Mouse (Mus musculus) neutrophil, adult 83 days (primary cell): Measurements from ENCODE around the gene Olfr699. TPM values are rescaled to one million over a fixed set of nuclear protein-coding genes. Genes with fewer than 3 reads are reported as not detected.

Experiments
- total RNA-seq, 2 experiments: library from RNA; stranded (reverse); gene quantifications; one replicate each; pipeline ENCODE4 v1.2.4; 2023

Gene Olfr699
- total RNA-seq: not detected

DNA sequence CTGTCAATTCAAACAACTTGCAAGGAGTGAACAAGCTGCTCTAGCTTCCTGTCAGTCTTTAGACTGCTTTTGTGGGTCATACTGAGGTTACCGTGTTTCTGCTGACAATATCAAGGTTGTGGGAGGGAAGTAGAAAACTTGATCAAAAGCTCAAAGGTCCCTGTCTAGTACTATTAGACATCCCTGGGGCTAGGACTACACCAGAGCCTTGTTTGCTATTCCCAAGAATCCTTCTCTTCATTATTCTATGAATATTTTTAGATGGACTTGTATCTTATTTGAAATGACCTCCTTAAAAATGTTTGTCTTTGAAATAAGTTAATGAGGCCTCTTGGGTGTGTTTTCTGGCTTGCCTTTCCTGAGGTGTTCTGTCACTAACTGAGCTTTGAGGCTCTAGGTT, at the start of gene Olfr699:
Gene Olfr699, minus strand, starts transcription at position 101 of the 400 bp plus-strand sequence.

DNA sequence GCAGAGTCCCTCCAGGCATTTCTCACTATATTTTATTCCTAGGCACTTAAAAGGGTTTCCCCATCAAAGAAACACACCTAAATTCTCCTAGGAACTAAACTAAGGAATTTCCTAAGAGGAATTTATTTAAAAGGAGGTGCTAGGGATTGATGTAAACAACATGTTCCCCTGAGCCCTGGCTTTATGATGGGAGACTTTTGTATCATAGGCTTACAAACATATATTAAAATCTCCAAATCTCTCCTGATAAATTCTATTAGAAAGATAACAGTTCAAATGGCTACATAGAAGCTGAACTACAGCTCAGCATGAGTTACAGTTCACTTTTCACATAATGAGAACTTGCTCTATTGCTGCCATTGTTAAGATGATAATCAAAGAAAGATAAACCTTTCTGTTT, 40.8 kb upstream of the Olfr699 start, which contains the start of gene Olfr702:
Gene Olfr702, minus strand, starts transcription at position 101 of the 400 bp plus-strand sequence.

DNA sequence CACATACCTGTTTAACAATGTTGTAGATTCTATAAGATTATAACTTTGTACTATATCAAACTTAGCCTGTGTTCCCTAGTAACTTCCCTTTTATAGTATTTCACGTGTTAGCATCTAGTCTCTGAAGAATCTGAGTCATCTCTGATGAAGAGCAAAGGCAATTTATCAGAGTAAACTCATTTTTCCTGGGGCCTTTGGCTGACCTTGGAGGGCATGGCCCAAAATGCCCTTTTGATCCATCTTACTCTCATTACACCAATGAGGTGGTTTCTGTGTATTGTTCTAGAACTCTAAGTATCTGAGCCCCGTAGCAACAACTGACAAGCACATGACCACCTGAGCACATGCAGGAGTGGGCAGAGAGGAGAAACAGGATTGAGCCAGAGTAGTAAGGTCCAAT, 20.8 kb upstream of the Olfr699 start, which contains the start of gene Olfr701:
Gene Olfr701, plus strand, starts transcription at position 301 of the 400 bp plus-strand sequence.

DNA sequence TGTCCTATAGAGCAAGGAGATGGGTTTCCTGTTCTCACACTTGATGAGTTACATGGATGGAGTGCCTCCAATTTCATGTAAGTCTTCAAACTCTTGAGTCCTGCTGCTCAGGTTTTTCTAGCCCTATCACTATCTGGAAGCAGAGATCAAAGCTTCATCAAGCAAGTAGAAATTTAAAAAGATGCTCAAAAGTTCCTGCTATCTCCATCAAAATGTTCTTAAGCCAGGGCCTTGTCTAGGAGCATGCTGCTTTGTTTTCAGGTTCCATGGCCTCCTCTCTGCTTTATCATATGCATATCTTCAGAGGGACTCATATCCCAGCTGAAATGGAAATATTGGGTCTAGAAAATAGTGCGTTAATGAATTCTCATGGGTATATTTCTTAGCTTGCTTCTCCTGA, 15.7 kb upstream of the Olfr699 start, which contains the start of gene Olfr700:
Gene Olfr700, minus strand, starts transcription at position 101 of the 400 bp plus-strand sequence.

DNA sequence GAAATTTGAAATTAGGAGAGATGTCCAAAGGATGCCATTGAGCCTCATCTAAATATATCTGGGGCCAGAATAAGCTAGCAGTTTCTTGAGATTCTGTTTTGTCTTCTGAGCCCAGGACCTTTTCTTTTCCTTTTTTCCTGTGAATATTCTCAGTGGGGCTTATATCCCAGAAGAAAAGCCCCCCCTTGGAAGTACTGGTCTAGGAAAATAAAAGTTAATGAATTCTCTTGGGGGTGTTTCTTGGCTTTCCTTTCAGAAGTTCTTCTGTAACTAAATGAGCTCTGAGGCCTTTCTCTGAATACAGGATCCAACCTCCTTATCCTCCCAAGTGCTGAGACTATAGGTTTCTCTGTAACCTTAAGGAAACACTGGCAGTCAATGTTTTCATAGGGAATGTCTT, 37.7 kb downstream of the Olfr699 start, which contains the start of gene Olfr698:
Gene Olfr698, minus strand, starts transcription at position 101 of the 400 bp plus-strand sequence.

DNA sequence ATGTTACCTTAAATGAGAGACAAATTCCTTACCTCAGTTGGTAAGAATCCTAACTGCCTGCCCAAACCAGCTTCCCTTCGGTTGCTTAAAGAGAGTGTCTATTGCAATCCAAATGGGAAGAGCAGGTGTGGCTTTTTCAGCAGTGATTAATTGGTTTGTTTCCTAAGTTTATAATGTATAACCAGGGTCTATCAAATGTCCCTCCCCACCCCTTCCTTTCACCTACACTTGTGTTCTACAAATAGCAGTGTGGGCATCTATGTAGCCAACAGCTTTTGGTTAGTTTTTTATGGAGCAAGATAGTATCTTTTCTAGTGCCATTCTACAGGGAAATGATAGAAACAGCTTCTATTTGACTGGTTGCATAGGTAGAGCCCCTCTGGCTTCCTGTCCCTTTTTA, 50.7 kb downstream of the Olfr699 start, which contains the start of gene Olfr697:
Gene Olfr697, minus strand, starts transcription at position 101 of the 400 bp plus-strand sequence.

Other genes with a start within 250 kb of the Olfr699 start
- gene Olfr693, start 112.6 kb downstream of the Olfr699 start, total RNA-seq: not detected
- not detected for gene Olfr694, start 101.4 kb downstream of the Olfr699 start, total RNA-seq
- not detected for gene Olfr695, start 76.8 kb downstream of the Olfr699 start, total RNA-seq
- gene Olfr697, start 50.8 kb downstream of the Olfr699 start, total RNA-seq: not detected
- not detected for gene Olfr698, start 37.8 kb downstream of the Olfr699 start, total RNA-seq
- not detected for gene Olfr700, start 15.6 kb upstream of the Olfr699 start, total RNA-seq
- gene Olfr701, start 20.9 kb upstream of the Olfr699 start, total RNA-seq: not detected
- gene Olfr702, start 40.7 kb upstream of the Olfr699 start, total RNA-seq: not detected
- gene Olfr703, start 50.2 kb upstream of the Olfr699 start, total RNA-seq: not detected
- not detected for gene Olfr704, start 70.0 kb upstream of the Olfr699 start, total RNA-seq
- not detected for gene Olfr705, start 83.7 kb upstream of the Olfr699 start, total RNA-seq
- gene Olfr706, start 95.0 kb upstream of the Olfr699 start, total RNA-seq: not detected
- not detected for gene Olfr707, start 108.0 kb upstream of the Olfr699 start, total RNA-seq
- gene Olfr1532-ps1, start 114.8 kb upstream of the Olfr699 start, total RNA-seq: not detected
- gene Olfr709-ps1, start 139.0 kb upstream of the Olfr699 start, total RNA-seq: under 1 TPM; 0.09 to 0.15 TPM
- not detected for gene Olfr710, start 155.1 kb upstream of the Olfr699 start, total RNA-seq
- not detected for gene Olfr6, start 170.7 kb upstream of the Olfr699 start, total RNA-seq
- gene Olfr711, start 182.3 kb upstream of the Olfr699 start, total RNA-seq: not detected
- gene Olfr2, start 212.9 kb upstream of the Olfr699 start, total RNA-seq: not detected
- gene Olfr713, start 238.0 kb upstream of the Olfr699 start, total RNA-seq: not detected